Mouse (Mus musculus): Measurements from ENCODE around the gene 1700011L22Rik. TPM values are rescaled to one million over a fixed set of nuclear protein-coding genes. Genes with fewer than 3 reads are reported as not detected.

The 1700011L22Rik gene
- polyA plus RNA-seq, 2 experiments, result not detected

- Histone ChIP-seq H3K27ac (replicated peaks; ENCODE audit: low read depth, low read length) (no peak overlapping the region), H3K4me1 (ENCODE audit: control insufficient read depth, insufficient read depth, low read length) (no peaks in the 10 kb centered on the region), H3K9me3 (ENCODE audit: control insufficient read depth, low read length) (no peaks in the 10 kb centered on the region), H3K4me2 (replicated peaks; ENCODE audit: low read depth, low read length, severe bottlenecking) (no peak overlapping the region), H3K27me3 (ENCODE audit: control insufficient read depth, insufficient read depth, low read length) (no peaks in the 10 kb centered on the region), H3K4me3 (replicated peaks; ENCODE audit: low read length) (no peak overlapping the region), H3K9ac (ENCODE audit: low read depth, low read length, severe bottlenecking) (no peak overlapping the region), H3K36me3 (ENCODE audit: control insufficient read depth, insufficient read depth, low read length) (peaks cover 23% of the 10 kb centered on the region)
- 98% methylated on average over 3 of the region's 3 CpGs for WGBS
- TF ChIP-seq POLR2A (IDR thresholded peaks at IDR 0.05; ENCODE audit: borderline replicate concordance, extremely low read depth, insufficient read depth, insufficient read length), result no peak
- no peak for ATAC-seq (ENCODE audit: low FRiP score, low read depth)
- DNase-seq (ENCODE audit: low spot score), result no peak
Observed at GRCm38 (mm10) chr8:79284626-79285025, 36.3 kb upstream of the 1700011L22Rik start.

- H3K9me3 ChIP-seq (ENCODE audit: control insufficient read depth, low read length), result no peaks in the 10 kb centered on the region
- ATAC-seq (ENCODE audit: low FRiP score, low read depth) (no peak), DNase-seq (ENCODE audit: low spot score) (no peak)
- H3K4me1 ChIP-seq (ENCODE audit: control insufficient read depth, insufficient read depth, low read length), result no peaks in the 10 kb centered on the region
- H3K27me3 ChIP-seq (ENCODE audit: control insufficient read depth, insufficient read depth, low read length), result no peaks in the 10 kb centered on the region
- TF ChIP-seq POLR2A (IDR thresholded peaks at IDR 0.05; ENCODE audit: borderline replicate concordance, extremely low read depth, insufficient read depth, insufficient read length), result no peak
- 65% methylated on average over 6 of the region's 6 CpGs for WGBS
- H3K9ac ChIP-seq (ENCODE audit: low read depth, low read length, severe bottlenecking), result no peak overlapping the region
- no peak overlapping the region for H3K27ac ChIP-seq (replicated peaks; ENCODE audit: low read depth, low read length)
- no peak overlapping the region for H3K4me2 ChIP-seq (replicated peaks; ENCODE audit: low read depth, low read length, severe bottlenecking)
- H3K36me3 ChIP-seq (ENCODE audit: control insufficient read depth, insufficient read depth, low read length), result peaks cover 40% of the 10 kb centered on the region
- H3K4me3 ChIP-seq (replicated peaks; ENCODE audit: low read length), result no peak overlapping the region
Observed at GRCm38 (mm10) chr8:79281376-79281890, 33.1 kb upstream of the 1700011L22Rik start.

GRCm38 (mm10) chr8:79277264-79277870, 29.0 kb upstream of the 1700011L22Rik start:
- ATAC-seq (ENCODE audit: low FRiP score, low read depth) (no peak; the same call in 1 of the 2 replicates), DNase-seq (ENCODE audit: low spot score) (peak; percentile 11)
- Histone ChIP-seq H3K27me3 (ENCODE audit: control insufficient read depth, insufficient read depth, low read length) (no peaks in the 10 kb centered on the region), H3K9me3 (ENCODE audit: control insufficient read depth, low read length) (no peaks in the 10 kb centered on the region), H3K36me3 (ENCODE audit: control insufficient read depth, insufficient read depth, low read length) (peaks cover 53% of the 10 kb centered on the region), H3K4me3 (replicated peaks; ENCODE audit: low read length) (no peak overlapping the region), H3K27ac (replicated peaks; ENCODE audit: low read depth, low read length) (no peak overlapping the region), H3K4me2 (replicated peaks; ENCODE audit: low read depth, low read length, severe bottlenecking) (no peak overlapping the region), H3K4me1 (ENCODE audit: control insufficient read depth, insufficient read depth, low read length) (no peaks in the 10 kb centered on the region), H3K9ac (ENCODE audit: low read depth, low read length, severe bottlenecking) (no peak overlapping the region)
- WGBS, result 66% methylated on average over 8 of the region's 8 CpGs
- no peak for TF ChIP-seq POLR2A (IDR thresholded peaks at IDR 0.05; ENCODE audit: borderline replicate concordance, extremely low read depth, insufficient read depth, insufficient read length)

- Histone ChIP-seq H3K27ac (replicated peaks; ENCODE audit: low read depth, low read length) (no peak overlapping the region), H3K4me1 (ENCODE audit: control insufficient read depth, insufficient read depth, low read length) (no peaks in the 10 kb centered on the region), H3K9me3 (ENCODE audit: control insufficient read depth, low read length) (no peaks in the 10 kb centered on the region), H3K27me3 (ENCODE audit: control insufficient read depth, insufficient read depth, low read length) (no peaks in the 10 kb centered on the region), H3K4me3 (replicated peaks; ENCODE audit: low read length) (no peak overlapping the region), H3K36me3 (ENCODE audit: control insufficient read depth, insufficient read depth, low read length) (peaks cover 66% of the 10 kb centered on the region), H3K4me2 (replicated peaks; ENCODE audit: low read depth, low read length, severe bottlenecking) (no peak overlapping the region), H3K9ac (ENCODE audit: low read depth, low read length, severe bottlenecking) (no peak overlapping the region)
- ATAC-seq (ENCODE audit: low FRiP score, low read depth), result no peak
- DNase-seq (ENCODE audit: low spot score), result no peak
- TF ChIP-seq POLR2A (IDR thresholded peaks at IDR 0.05; ENCODE audit: borderline replicate concordance, extremely low read depth, insufficient read depth, insufficient read length), result no peak
- WGBS, result 92% methylated on average over 10 of the region's 10 CpGs
Observed at GRCm38 (mm10) chr8:79274940-79275339, 26.6 kb upstream of the 1700011L22Rik start.

- H3K4me3 ChIP-seq (replicated peaks; ENCODE audit: low read length), result no peak overlapping the region
- no peak for ATAC-seq (ENCODE audit: low FRiP score, low read depth)
- no peaks in the 10 kb centered on the region for H3K4me1 ChIP-seq (ENCODE audit: control insufficient read depth, insufficient read depth, low read length)
- no peak for TF ChIP-seq POLR2A (IDR thresholded peaks at IDR 0.05; ENCODE audit: borderline replicate concordance, extremely low read depth, insufficient read depth, insufficient read length)
- H3K36me3 ChIP-seq (ENCODE audit: control insufficient read depth, insufficient read depth, low read length), result peaks cover 68% of the 10 kb centered on the region
- no peaks in the 10 kb centered on the region for H3K27me3 ChIP-seq (ENCODE audit: control insufficient read depth, insufficient read depth, low read length)
- WGBS, result 89% methylated on average over 6 of the region's 6 CpGs
- no peak overlapping the region for H3K9ac ChIP-seq (ENCODE audit: low read depth, low read length, severe bottlenecking)
- H3K9me3 ChIP-seq (ENCODE audit: control insufficient read depth, low read length), result no peaks in the 10 kb centered on the region
- H3K27ac ChIP-seq (replicated peaks; ENCODE audit: low read depth, low read length), result no peak overlapping the region
- no peak for DNase-seq (ENCODE audit: low spot score)
- H3K4me2 ChIP-seq (replicated peaks; ENCODE audit: low read depth, low read length, severe bottlenecking), result no peak overlapping the region
Observed at GRCm38 (mm10) chr8:79273776-79274175, 25.4 kb upstream of the 1700011L22Rik start.
